Mouse (Mus musculus): ENCODE measurements around the gene Trim5. TPM values are rescaled to one million over a fixed set of nuclear protein-coding genes. Genes with fewer than 3 reads are reported as not detected.
"Not testable (repeated sequence)": the region's sequence is repeated elsewhere in the genome, so short reads cannot be mapped to it uniquely, and the experiment has no call there.

Gene Trim5
- total RNA-seq (2021) = under 1 TPM; 0.43 to 0.51 TPM
- long read RNA-seq, experiment 1 = 0 reads
- long read RNA-seq, experiment 2, partial matches to known transcripts = 0 of 1 reads
- long read RNA-seq, experiment 2, other reads (novel, unspliced or antisense) = 0 of 1 reads

DNA sequence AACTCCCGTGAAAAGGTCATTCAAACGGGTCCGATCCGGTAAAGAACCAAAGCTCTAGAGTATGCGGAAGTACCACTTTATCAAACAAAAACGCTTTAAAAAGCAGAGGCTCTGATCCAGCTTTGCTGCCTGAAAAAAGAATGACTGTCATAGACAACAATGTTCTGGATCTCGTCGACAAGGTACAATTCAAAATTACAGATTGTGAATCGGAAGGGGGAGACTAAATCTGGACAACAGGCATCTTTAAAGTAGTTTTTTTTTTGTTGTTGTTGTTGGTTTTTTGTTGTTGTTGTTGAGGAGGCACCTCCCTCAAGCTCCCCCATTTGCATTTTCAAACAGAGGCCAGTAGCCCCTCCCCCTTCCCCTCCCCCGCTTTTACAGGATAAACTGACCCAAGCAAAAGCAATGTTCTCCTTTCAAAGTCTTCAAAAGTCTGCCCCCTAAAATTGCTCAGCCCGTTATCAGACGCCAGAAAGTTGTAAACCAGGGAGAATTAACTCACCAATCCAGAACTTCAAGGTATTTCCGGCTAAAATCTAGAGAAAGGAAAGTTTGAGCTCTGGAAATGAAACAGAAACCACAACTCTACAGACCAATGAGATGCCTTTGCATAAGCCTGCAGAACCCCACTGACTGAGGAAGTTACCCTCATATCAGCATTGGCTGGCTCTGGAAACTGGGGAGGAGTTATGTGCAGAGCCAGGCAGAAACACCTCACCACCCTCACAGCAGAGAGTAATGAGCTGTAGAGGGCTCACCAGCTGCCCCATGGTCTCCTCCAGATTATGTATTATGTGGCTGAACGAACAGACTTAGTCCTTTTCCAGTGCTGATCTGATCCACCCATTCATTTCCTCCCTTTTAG lies at the start of gene Trim5:
Trim5 (minus strand) TSS at position 519 of the 868 bp plus-strand sequence.
- intact Hi-C loops (cut with DNase I); H3K27ac ChIP-seq; DNase-seq (ENCODE audit: extremely low spot score in 1 of 2, low spot score in 2 of 2): not testable (repeated sequence)
- H3K4me3 ChIP-seq = peak within 1 kb of the TSS; percentile 6

GRCm38 (mm10) chr7:104335547-104335946 lies 47.7 kb upstream of the Trim5 start:
- H3K4me3 ChIP-seq; intact Hi-C loops (cut with DNase I); H3K27ac ChIP-seq; DNase-seq (ENCODE audit: extremely low spot score in 1 of 2, low spot score in 2 of 2): not testable (repeated sequence)

- H3K27ac ChIP-seq; intact Hi-C loops (cut with DNase I): not testable (repeated sequence)
These were observed 41.3 kb upstream of the Trim5 start, which contains the start of gene Trim34b for GRCm38 (mm10) chr7:104329171-104329570. Gene Trim34b (plus strand): TSS chr7:104329471.

GRCm38 (mm10) chr7:104322028-104322427 lies 34.1 kb upstream of the Trim5 start:
- TF ChIP-seq CTCF (IDR thresholded peaks at IDR 0.05) = no peak
- no peak overlapping the region for H3K27ac ChIP-seq
- intact Hi-C loops (cut with DNase I) = loop anchor here (5.0 kb wide), 1 partner anchor 40 kb away; no protein-coding TSS in a partner anchor
- no peak overlapping the region for H3K4me3 ChIP-seq
- no peak for DNase-seq (ENCODE audit: extremely low spot score in 1 of 2, low spot score in 2 of 2)

More at GRCm38 (mm10) chr7:104329171-104329570, 41.3 kb upstream of the Trim5 start, which contains the start of gene Trim34b:
- H3K4me3 ChIP-seq; DNase-seq (ENCODE audit: extremely low spot score in 1 of 2, low spot score in 2 of 2): not testable (repeated sequence)

- H3K27ac ChIP-seq; intact Hi-C loops (cut with DNase I); DNase-seq (ENCODE audit: extremely low spot score in 1 of 2, low spot score in 2 of 2): not testable (repeated sequence)
- peak within 1 kb of the TSS; percentile 37 for H3K4me3 ChIP-seq
These were observed 27.6 kb upstream of the Trim5 start, which contains the start of gene Trim12a for GRCm38 (mm10) chr7:104315369-104316080. Gene Trim12a (minus strand): TSS chr7:104315466.

DNA sequence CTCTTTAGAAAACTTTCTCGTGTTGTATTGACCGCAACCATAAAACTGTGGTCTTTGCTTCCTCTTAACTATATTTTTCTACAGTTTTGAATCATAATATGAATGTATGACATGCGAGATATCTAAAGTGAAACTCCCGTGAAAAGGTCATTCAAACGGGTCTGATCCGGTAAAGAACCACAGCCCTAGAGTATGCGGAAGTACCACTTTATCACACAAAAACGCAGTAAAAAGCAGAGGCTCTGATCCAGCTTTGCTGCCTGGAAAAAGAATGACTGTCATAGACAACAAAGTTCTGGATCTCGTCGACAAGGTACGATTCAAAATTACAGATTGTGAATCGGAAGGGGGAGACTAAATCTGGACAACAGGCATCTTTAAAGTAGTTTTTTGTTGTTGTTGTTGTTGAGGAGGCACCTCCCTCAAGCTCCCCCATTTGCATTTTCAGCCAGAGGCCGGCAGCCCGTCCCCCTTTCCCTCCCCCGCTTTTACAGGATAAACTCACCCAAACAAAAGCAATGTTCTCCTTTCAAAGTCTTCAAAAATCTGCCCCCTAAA lies 27.0 kb upstream of the Trim5 start:
- Histone ChIP-seq H3K4me3 (peak overlapping the region; percentile 37), H3K27ac (no peak overlapping the region)
- no peak for DNase-seq (ENCODE audit: extremely low spot score in 1 of 2, low spot score in 2 of 2)
- TF ChIP-seq CTCF (IDR thresholded peaks at IDR 0.05) = no peak
- intact Hi-C loops (cut with DNase I) = no loop called here

DNA sequence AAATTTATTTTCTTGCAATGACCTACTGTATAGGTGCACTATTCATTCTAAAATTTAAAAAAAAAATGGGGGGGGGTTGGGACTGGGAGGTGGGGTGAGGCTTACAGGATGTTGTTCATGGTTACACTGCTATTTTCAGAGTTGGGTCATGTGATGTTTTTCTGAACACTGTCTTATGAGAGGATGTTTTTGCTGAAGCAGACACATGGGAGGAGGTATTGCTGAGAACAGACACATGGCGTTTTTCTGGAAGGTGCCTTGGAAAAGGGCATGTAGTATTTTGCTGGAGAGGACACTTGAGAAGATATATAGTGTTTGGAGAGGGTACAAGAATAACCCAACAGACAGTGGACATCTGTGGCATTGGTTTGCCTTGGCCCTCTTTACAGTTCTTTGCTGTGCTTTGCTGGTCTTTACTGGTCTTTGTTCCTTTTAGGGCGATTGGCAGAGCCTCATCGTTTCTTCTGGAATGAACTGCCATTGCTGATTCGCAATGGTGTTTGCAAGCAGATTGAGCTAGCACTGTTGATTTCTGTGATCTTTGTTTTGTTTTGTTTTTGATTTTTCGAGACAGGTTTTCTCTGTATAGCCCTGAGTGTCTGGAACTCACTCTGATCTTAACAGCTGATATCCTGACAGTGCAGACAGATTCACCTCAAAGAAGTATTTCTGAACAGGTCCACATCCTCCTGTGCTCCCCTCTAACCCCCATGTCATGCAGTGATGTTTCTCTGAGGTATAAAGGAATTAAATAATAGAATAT lies 3.9 kb upstream of the Trim5 start:
- intact Hi-C loops (cut with DNase I) = no loop called here
- no peak for TF ChIP-seq CTCF (IDR thresholded peaks at IDR 0.05)
- no peak for DNase-seq (ENCODE audit: extremely low spot score in 1 of 2, low spot score in 2 of 2)
- Histone ChIP-seq H3K4me3 (no peak overlapping the region), H3K27ac (no peak overlapping the region)

DNA sequence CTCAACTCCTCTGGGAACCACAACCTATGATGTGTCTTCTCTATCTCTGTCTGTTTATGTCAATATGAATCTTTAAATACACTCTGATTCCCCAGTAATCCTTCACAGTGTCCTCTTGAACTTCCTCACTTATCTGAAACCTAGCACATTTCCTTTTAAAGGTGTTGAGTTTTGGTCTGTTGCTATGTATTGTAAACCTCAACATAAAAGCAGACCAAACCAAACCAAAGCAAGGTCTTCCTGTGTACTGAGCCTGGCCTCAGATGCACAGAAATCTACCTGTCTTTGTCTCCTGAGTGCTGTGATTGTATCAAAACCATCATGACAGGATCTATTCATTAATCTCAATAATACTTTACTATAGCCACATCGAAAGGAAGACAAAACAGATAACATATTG lies 2.7 kb upstream of the Trim5 start:
- H3K27ac ChIP-seq = no peak overlapping the region
- TF ChIP-seq CTCF (IDR thresholded peaks at IDR 0.05) = no peak
- intact Hi-C loops (cut with DNase I) = no loop called here
- H3K4me3 ChIP-seq = no peak overlapping the region
- DNase-seq (ENCODE audit: extremely low spot score in 1 of 2, low spot score in 2 of 2) = no peak

DNA sequence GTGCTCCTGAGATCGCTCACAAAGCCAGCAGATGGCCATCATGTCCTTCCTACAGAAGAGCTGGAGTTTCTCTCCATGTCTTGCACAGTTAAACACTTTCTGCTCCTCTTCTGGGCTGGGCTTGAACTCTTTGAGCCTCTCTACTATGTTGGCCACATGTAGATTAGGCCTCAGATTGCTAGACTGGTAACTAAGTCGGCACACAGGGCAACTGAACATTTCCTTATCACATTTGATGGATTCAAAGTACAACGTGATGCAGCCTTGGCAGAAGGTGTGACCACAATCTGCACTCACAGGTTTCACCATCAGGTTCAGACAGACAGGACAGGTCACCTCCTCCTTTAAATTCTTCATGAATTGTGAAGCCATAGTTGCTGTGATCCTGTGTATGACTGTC lies 8.5 kb downstream of the Trim5 start:
- H3K4me3 ChIP-seq; DNase-seq (ENCODE audit: extremely low spot score in 1 of 2, low spot score in 2 of 2); H3K27ac ChIP-seq; intact Hi-C loops (cut with DNase I): not testable (repeated sequence)

- DNase-seq (ENCODE audit: extremely low spot score in 1 of 2, low spot score in 2 of 2); intact Hi-C loops (cut with DNase I); H3K27ac ChIP-seq; H3K4me3 ChIP-seq: not testable (repeated sequence)
These were observed 22.6 kb downstream of the Trim5 start for GRCm38 (mm10) chr7:104265335-104265734.

GRCm38 (mm10) chr7:104260380-104260779 lies 27.5 kb downstream of the Trim5 start:
- H3K4me3 ChIP-seq; DNase-seq (ENCODE audit: extremely low spot score in 1 of 2, low spot score in 2 of 2); H3K27ac ChIP-seq; intact Hi-C loops (cut with DNase I): not testable (repeated sequence)
